Mouse (Mus musculus): ENCODE data around the gene Hecw1. TPM values are rescaled to one million over a fixed set of nuclear protein-coding genes. Genes with fewer than 3 reads are reported as not detected.

Hecw1 gene
- polyA plus RNA-seq, 1 experiment from 2014 or later, result 0.23 TPM

- WGBS (ENCODE audit: insufficient replicate concordance), result 65% methylated on average over 8 of the region's 8 CpGs
Observed at GRCm38 (mm10) chr13:14498780-14499179, 24.2 kb downstream of the Hecw1 start.

GRCm38 (mm10) chr13:14496954-14497353 lies 26.1 kb downstream of the Hecw1 start:
- no peaks in the 10 kb centered on the region for H3K9me3 ChIP-seq (replicated peaks)
- H3K27me3 ChIP-seq (replicated peaks), result no peaks in the 10 kb centered on the region
- H3K4me1 ChIP-seq, result no peaks in the 10 kb centered on the region
- no peak overlapping the region for H3K4me3 ChIP-seq
- ATAC-seq, result no peak
- H3K27ac ChIP-seq, result no peak overlapping the region
- H3K36me3 ChIP-seq, result no peaks in the 10 kb centered on the region
- H3K4me2 ChIP-seq, result no peak overlapping the region
- H3K9ac ChIP-seq, result no peak overlapping the region
- 48% methylated on average over 2 of the region's 2 CpGs for WGBS (ENCODE audit: insufficient replicate concordance)

More at GRCm38 (mm10) chr13:14498780-14499179, 24.2 kb downstream of the Hecw1 start:
- no peak overlapping the region for H3K4me2 ChIP-seq
- no peak overlapping the region for H3K27ac ChIP-seq
- H3K27me3 ChIP-seq (replicated peaks), result no peaks in the 10 kb centered on the region
- no peaks in the 10 kb centered on the region for H3K4me1 ChIP-seq
- no peaks in the 10 kb centered on the region for H3K36me3 ChIP-seq
- H3K9me3 ChIP-seq (replicated peaks), result no peaks in the 10 kb centered on the region
- H3K4me3 ChIP-seq, result no peak overlapping the region
- ATAC-seq, result no peak
- no peak overlapping the region for H3K9ac ChIP-seq

- Histone ChIP-seq H3K4me3 (no peak overlapping the region), H3K4me1 (no peaks in the 10 kb centered on the region), H3K27me3 (replicated peaks) (no peaks in the 10 kb centered on the region), H3K9me3 (replicated peaks) (no peaks in the 10 kb centered on the region), H3K4me2 (no peak overlapping the region), H3K9ac (no peak overlapping the region), H3K36me3 (no peaks in the 10 kb centered on the region), H3K27ac (no peak overlapping the region)
- ATAC-seq, result no peak
- 80% methylated on average over 2 of the region's 2 CpGs for WGBS (ENCODE audit: insufficient replicate concordance)
Observed at GRCm38 (mm10) chr13:14487812-14488211, 35.2 kb downstream of the Hecw1 start.

DNA sequence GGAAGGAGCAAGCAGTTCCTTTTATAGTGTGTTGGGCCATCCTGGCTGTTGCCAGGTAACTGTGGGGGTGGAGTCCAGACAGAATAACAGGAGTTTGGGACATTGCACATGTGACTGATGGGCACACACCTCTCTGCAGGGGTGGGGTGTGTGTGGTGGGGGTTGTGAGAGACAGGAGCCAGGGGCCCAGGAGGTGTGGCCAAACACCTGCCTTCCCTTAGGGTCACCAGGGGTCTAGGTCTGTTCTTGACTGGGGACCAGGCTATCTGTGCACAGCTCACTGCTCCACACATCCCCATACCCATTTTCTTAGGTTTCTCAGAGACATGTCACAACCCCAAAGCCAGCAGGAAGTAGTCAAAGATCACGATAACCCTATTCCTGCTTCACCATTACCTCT lies 51.9 kb downstream of the Hecw1 start:
- Histone ChIP-seq H3K4me1 (no peaks in the 10 kb centered on the region), H3K4me2 (no peak overlapping the region), H3K27me3 (replicated peaks) (no peaks in the 10 kb centered on the region), H3K27ac (no peak overlapping the region), H3K9ac (no peak overlapping the region), H3K36me3 (no peaks in the 10 kb centered on the region), H3K9me3 (replicated peaks) (no peaks in the 10 kb centered on the region), H3K4me3 (no peak overlapping the region)
- ATAC-seq, result no peak
- WGBS (ENCODE audit: insufficient replicate concordance), result 65% methylated on average over 1 of the region's 1 CpGs

DNA sequence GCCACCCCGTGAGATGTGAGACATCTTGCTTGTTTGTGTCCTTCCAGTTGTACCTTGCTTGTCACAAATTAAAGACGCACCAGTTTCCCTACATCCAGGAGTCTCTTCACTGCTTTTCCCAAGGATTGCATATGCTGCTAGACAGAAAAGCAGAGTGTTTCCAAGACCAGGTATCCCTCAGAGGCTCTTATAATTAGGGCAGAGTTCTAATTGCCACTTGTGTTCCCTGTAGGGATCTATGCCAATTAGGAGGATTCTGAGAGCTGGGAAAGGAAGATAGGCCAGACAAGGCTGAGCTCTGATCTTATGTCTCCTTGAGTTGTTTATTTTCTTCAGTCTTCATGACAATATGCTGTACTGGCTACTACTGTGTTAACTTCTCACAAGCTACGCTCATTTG lies 55.5 kb downstream of the Hecw1 start:
- no peak overlapping the region for H3K9ac ChIP-seq
- no peak overlapping the region for H3K27ac ChIP-seq
- H3K36me3 ChIP-seq, result no peaks in the 10 kb centered on the region
- no peak overlapping the region for H3K4me3 ChIP-seq
- WGBS (ENCODE audit: insufficient replicate concordance), result 59% methylated on average over 3 of the region's 3 CpGs
- no peaks in the 10 kb centered on the region for H3K9me3 ChIP-seq (replicated peaks)
- H3K27me3 ChIP-seq (replicated peaks), result no peaks in the 10 kb centered on the region
- no peaks in the 10 kb centered on the region for H3K4me1 ChIP-seq
- no peak for ATAC-seq
- H3K4me2 ChIP-seq, result no peak overlapping the region

DNA sequence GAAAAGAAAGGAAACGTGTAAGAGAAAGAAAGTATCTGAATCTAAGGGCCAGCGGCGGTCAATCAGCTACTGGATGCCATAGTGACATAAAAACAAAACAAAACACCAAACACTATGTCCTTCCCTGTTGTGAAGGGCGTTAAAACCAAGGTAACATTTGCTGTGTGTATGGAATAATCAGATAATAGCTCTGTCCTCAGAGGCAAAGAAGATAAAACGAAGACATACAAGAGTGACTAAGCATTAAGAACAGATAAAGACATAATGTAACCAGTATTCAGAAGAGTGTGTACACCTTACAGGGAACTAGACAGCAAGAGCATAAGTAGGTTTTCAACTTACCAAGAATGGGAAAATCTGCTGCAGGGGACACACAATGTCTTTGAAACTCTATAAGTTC lies 62.0 kb downstream of the Hecw1 start:
- Histone ChIP-seq H3K27ac (no peak overlapping the region), H3K4me1 (no peaks in the 10 kb centered on the region), H3K36me3 (no peaks in the 10 kb centered on the region), H3K4me3 (no peak overlapping the region), H3K9me3 (replicated peaks) (no peaks in the 10 kb centered on the region), H3K27me3 (replicated peaks) (no peaks in the 10 kb centered on the region), H3K4me2 (no peak overlapping the region), H3K9ac (no peak overlapping the region)
- ATAC-seq, result peak; percentile 35; the same call in 1 of the 2 replicates
- WGBS (ENCODE audit: insufficient replicate concordance), result 45% methylated on average over 5 of the region's 5 CpGs

GRCm38 (mm10) chr13:14457043-14457442 lies 66.0 kb downstream of the Hecw1 start:
- no peak overlapping the region for H3K27ac ChIP-seq
- no peak overlapping the region for H3K9ac ChIP-seq
- WGBS (ENCODE audit: insufficient replicate concordance), result 58% methylated on average over 2 of the region's 2 CpGs
- no peak for ATAC-seq
- H3K9me3 ChIP-seq (replicated peaks), result no peaks in the 10 kb centered on the region
- no peak overlapping the region for H3K4me2 ChIP-seq
- H3K36me3 ChIP-seq, result no peaks in the 10 kb centered on the region
- no peaks in the 10 kb centered on the region for H3K4me1 ChIP-seq
- H3K4me3 ChIP-seq, result no peak overlapping the region
- no peaks in the 10 kb centered on the region for H3K27me3 ChIP-seq (replicated peaks)

GRCm38 (mm10) chr13:14439540-14439939 lies 83.5 kb downstream of the Hecw1 start:
- Histone ChIP-seq H3K27ac (no peak overlapping the region), H3K4me3 (no peak overlapping the region), H3K4me1 (no peaks in the 10 kb centered on the region), H3K27me3 (replicated peaks) (no peaks in the 10 kb centered on the region), H3K9ac (no peak overlapping the region), H3K36me3 (no peaks in the 10 kb centered on the region), H3K4me2 (no peak overlapping the region), H3K9me3 (replicated peaks) (no peaks in the 10 kb centered on the region)
- no peak for ATAC-seq

DNA sequence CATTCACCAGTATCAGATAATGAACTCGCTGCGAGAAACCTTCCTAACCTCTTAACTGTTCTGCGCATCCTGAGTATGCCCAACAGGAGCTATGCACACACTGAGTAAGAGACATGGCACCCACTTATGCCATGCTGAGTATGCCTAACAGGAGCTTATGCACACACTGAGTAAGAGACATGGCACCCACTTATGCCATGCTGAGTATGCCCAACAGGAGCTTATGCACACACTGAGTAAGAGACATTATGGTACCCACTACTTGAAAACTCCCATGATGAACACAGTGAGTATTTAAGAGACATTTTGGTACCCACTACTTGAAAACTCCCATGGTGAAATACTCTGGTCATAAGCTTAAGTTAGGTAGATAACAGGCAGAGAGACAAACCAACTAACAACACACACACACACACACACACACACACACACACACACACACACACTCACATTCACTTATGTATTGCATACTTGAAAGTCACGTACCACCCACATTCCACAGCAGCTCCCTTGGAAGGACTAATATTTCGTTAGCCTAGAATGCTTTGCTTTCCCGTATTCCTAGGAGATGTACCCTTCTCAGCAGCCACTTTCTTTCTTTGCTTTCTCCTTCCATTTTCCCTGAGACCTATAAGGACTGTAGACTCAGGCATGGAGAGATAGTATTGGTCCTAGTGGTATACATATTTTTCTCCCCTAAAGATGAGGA lies 94.0 kb downstream of the Hecw1 start:
- Histone ChIP-seq H3K9me3 (replicated peaks) (no peaks in the 10 kb centered on the region), H3K36me3 (no peaks in the 10 kb centered on the region), H3K9ac (no peak overlapping the region), H3K4me3 (no peak overlapping the region), H3K4me1 (no peaks in the 10 kb centered on the region), H3K27ac (no peak overlapping the region), H3K27me3 (replicated peaks) (no peaks in the 10 kb centered on the region), H3K4me2 (no peak overlapping the region)
- ATAC-seq, result no peak
- 66% methylated on average over 6 of the region's 6 CpGs for WGBS (ENCODE audit: insufficient replicate concordance)

GRCm38 (mm10) chr13:14424836-14425235 lies 98.2 kb downstream of the Hecw1 start:
- H3K9me3 ChIP-seq (replicated peaks), result no peaks in the 10 kb centered on the region
- no peak for ATAC-seq
- no peak overlapping the region for H3K9ac ChIP-seq
- H3K36me3 ChIP-seq, result no peaks in the 10 kb centered on the region
- no peak overlapping the region for H3K4me2 ChIP-seq
- no peaks in the 10 kb centered on the region for H3K4me1 ChIP-seq
- 48% methylated on average over 2 of the region's 2 CpGs for WGBS (ENCODE audit: insufficient replicate concordance)
- H3K27ac ChIP-seq, result no peak overlapping the region
- no peaks in the 10 kb centered on the region for H3K27me3 ChIP-seq (replicated peaks)
- H3K4me3 ChIP-seq, result no peak overlapping the region

DNA sequence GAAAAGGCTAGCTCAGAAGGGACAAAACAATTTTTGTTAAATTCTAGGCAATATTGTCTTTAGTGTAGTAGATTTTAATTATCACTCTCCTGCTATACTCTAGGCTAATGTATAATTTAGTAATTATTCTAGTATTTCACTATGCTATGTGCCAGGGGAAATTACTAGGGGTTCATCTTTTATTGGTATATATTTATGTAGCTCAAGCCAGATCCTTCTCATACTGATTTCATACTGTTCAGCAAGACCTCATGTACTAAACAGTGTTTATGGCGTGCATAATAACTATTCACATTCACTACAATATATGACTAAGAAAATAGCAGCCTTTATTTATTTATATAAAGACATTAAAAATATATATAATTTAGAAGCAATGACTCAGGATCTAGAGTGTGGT lies 109.6 kb downstream of the Hecw1 start:
- no peak for ATAC-seq
- H3K9ac ChIP-seq, result no peak overlapping the region
- no peak overlapping the region for H3K4me3 ChIP-seq
- H3K27ac ChIP-seq, result no peak overlapping the region
- no peaks in the 10 kb centered on the region for H3K9me3 ChIP-seq (replicated peaks)
- H3K4me1 ChIP-seq, result no peaks in the 10 kb centered on the region
- H3K27me3 ChIP-seq (replicated peaks), result no peaks in the 10 kb centered on the region
- no peak overlapping the region for H3K4me2 ChIP-seq
- 54% methylated on average over 1 of the region's 1 CpGs for WGBS (ENCODE audit: insufficient replicate concordance)
- H3K36me3 ChIP-seq, result no peaks in the 10 kb centered on the region

GRCm38 (mm10) chr13:14374470-14374869 lies 148.6 kb downstream of the Hecw1 start:
- ATAC-seq, result no peak

DNA sequence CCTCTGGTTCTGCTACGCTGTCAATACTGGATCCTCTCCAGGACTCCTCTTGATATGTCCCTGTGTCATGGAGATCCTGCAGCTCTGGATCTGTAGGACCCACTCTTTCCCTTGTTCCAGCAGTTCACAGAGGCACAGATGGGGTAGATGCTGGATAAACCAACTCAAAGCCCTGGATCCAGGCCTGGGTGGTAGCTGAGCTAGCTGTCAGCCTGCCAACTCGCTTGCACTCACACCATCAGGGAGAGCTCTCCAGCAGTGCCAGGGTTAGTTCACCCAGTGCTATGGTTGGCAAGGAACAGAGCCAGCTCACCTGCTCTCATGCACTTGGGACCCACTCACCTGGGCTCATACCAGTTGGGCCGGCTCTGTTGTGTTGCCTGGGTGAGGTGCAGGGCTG lies 157.5 kb downstream of the Hecw1 start:
- Histone ChIP-seq H3K36me3 (no peaks in the 10 kb centered on the region), H3K4me1 (no peaks in the 10 kb centered on the region), H3K4me3 (no peak overlapping the region), H3K27me3 (replicated peaks) (no peaks in the 10 kb centered on the region), H3K9ac (no peak overlapping the region), H3K9me3 (replicated peaks) (no peaks in the 10 kb centered on the region), H3K27ac (no peak overlapping the region), H3K4me2 (no peak overlapping the region)
- WGBS (ENCODE audit: insufficient replicate concordance), result 71% methylated on average over 3 of the region's 3 CpGs
- no peak for ATAC-seq

More at GRCm38 (mm10) chr13:14374470-14374869, 148.6 kb downstream of the Hecw1 start:
- no peaks in the 10 kb centered on the region for H3K36me3 ChIP-seq
- no peak overlapping the region for H3K27ac ChIP-seq
- no peaks in the 10 kb centered on the region for H3K27me3 ChIP-seq (replicated peaks)
- H3K4me1 ChIP-seq, result no peaks in the 10 kb centered on the region
- H3K4me2 ChIP-seq, result no peak overlapping the region
- H3K4me3 ChIP-seq, result no peak overlapping the region
- H3K9ac ChIP-seq, result no peak overlapping the region
- no peaks in the 10 kb centered on the region for H3K9me3 ChIP-seq (replicated peaks)

Measured in liver, embryonic 12.5 days (tissue).